Mouse (Mus musculus) liver, postnatal 0 days (tissue): ENCODE measurements around the gene Dock6.

Experiments
- CTCF ChIP-seq: sonication (generic); IDR thresholded peaks from 2 replicates; pipeline ENCODE4 v1.5.1; 2016; ENCODE audit warnings: antibody characterized with exemption, low read depth
- EP300 ChIP-seq: IDR thresholded peaks from 2 replicates; pipeline ENCODE4 v1.6.1; 2016; ENCODE audit warnings: antibody characterized with exemption, low read depth, mild to moderate bottlenecking

DNA sequence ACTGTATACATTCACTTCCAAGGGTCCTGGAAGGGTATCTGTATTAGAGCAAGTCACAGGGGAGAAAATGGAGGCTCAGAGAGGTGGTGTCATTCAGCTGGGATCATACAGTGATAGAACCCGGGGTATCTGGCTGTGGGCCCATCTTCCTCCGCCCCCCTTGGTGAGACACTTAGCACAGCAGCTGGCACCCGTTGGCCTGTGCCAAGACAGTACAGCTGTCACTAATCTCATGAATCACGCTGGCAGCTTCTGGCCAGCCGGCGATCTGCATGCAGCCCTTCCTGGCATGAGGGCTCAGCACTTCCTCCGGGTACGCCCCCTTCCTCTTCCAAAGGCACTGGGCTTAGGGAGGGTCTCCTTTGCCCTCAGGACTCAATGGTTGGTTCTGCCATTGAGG lies 59.8 kb downstream of the Dock6 start:
- TF ChIP-seq CTCF: no peak
- no peak for TF ChIP-seq EP300
